Mouse (Mus musculus): ENCODE results near the gene Cnnm3.

- TF ChIP-seq CTCF (IDR thresholded peaks at IDR 0.05; ENCODE audit: borderline replicate concordance, insufficient read depth, low read length) (no peak), POLR2A (IDR thresholded peaks at IDR 0.05; ENCODE audit: low read depth, low read length) (peak; percentile 36; the same call in 1 of the 2 replicates)
Measured at GRCm38 (mm10) chr1:36555798-36556395, 44.2 kb downstream of the Cnnm3 start.
